Mouse (Mus musculus) spleen, postnatal 36 days (tissue): ENCODE measurements around the gene Ccdc148.

Source experiments
- DNase-seq, 2 experiments: peaks; one replicate each; pipeline ENCODE4 v3.0.0; 2022; ENCODE audit warnings: low spot score in 2 of 2, mixed read lengths in 1 of 2

Ccdc148 gene

DNA sequence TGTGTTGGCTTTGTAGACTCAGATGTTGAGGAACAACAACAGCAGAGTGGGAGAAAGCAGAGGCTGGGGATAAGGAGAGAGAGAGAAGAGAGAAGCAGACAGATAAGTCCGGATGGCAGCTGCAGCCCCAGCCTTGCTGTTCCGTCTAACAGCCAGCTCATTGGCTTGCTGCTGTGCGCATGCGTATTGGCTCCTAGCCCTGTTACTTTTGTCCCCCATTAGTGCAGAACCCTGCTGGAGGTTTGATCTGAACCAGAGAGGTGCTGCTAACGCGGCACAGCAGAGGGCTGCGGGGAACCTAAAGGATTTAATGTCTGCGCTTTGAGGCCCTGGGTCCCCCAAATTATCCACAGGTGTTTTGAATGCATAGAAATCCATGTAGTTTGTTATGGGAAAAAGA, 373.8 kb downstream of the Ccdc148 start:
- no peak for DNase-seq

- DNase-seq, result no peak
Observed at GRCm38 (mm10) chr2:58786177-58786576, 374.3 kb downstream of the Ccdc148 start.

- DNase-seq, result no peak
Observed at GRCm38 (mm10) chr2:58783526-58783925, 377.0 kb downstream of the Ccdc148 start.

- DNase-seq, result no peak
Observed at GRCm38 (mm10) chr2:58778986-58779495, 381.4 kb downstream of the Ccdc148 start.

GRCm38 (mm10) chr2:58773833-58774232, 386.6 kb downstream of the Ccdc148 start:
- DNase-seq, result no peak
